Mouse (Mus musculus) ZHBTc4 (cell line): ENCODE measurements around the gene Mrpl20.
A peak's percentile ranks its signal among the peaks of the same experiment; 100 is the strongest.

Experiments used
- DNase-seq: peaks from one replicate; pipeline ENCODE4 v3.0.0-alpha.2; 2011; ENCODE audit warnings: low read depth, low spot score

The Mrpl20 gene

DNA sequence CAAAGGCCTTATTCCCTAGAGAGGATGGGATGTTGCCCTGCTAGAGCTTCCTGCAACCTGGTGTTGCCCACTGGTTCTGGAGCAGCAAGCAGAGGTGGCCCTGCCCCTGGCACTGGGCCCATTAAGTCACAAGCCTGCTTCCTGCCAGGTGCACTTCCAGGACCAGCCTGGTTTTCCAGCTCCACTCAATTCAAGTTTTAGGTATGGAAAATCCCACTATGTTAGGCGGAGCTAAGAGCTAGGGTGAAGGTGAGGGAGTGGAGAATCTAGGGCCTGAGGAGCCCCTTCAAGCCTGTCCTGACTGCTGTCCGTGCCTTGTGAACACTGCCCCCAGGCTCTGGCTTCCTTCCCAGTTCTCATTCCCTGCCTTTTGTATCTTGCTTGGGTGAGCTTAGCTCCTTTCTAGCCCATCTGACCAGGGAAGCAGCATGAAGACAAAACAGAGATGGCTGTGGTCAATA lies 49.3 kb downstream of the Mrpl20 start:
- no peak for DNase-seq

DNA sequence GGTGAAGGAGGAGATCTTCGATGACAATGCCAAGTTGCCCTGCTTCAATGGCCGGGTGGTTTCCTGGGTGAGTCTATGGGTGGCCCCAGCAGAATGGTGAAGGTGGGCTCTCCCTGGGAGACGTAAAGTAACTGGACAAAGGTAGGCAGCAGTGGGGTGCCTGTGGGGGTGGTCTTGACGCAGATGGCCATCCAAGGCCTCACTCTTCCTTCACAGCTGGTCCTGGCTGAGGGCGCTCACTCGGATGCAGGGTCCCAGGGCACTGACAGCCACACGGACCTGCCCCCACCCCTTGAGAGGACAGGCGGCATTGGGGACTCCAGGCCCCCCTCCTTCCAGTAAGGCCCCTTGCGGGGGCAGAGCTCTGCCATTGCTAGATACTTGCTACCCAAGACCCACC lies 50.7 kb downstream of the Mrpl20 start:
- no peak for DNase-seq

DNA sequence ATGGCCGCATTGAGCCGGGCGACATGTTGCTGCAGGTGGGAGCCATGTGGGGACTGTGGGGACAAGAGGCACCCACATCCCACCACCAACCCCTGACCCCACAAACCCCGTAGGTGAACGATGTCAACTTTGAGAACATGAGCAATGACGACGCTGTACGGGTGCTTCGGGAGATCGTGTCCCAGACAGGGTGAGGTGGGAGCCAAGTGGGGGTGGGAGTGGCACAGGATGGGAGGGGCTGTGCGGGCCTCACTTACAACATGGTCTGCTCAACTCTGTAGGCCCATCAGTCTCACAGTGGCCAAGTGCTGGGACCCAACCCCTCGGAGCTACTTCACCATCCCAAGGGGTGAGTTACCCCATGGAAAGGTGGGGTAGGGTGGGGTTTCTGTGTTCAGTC lies 52.3 kb downstream of the Mrpl20 start:
- no peak for DNase-seq

DNA sequence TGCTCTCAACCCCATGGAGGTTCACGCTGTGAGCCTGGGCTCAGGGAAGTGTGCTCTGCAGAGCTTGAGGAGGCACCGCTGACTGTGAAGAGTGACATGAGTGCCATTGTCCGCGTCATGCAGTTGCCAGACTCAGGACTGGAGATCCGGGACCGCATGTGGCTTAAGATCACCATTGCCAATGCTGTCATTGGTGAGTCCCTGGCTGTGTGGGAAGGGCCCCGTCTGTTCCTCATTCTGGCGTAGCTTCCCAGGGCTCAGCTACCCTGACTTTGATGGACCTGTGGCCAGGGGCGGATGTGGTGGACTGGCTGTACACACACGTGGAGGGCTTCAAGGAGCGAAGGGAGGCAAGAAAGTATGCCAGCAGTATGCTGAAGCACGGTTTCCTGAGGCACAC lies 53.4 kb downstream of the Mrpl20 start:
- DNase-seq, result no peak

DNA sequence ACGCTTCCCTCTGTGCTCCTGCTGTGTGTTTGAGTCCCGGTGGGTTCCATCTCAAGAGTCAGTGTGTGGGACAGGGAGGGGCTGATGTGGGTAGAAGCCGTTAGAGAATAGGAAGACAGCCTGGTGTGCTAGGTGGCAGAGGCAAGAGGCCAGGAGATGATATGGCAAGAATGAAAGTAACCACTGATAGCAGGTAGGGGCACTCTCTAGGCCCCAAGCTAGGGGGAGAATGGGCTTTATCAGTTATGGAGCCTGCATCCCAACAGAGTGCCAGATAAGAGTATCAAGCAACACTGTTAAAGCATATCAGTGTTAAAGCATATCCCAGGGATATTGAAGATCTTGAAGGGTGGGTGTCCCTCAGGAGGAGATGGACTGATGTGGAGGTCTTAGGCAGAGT lies 54.2 kb downstream of the Mrpl20 start:
- no peak for DNase-seq

DNA sequence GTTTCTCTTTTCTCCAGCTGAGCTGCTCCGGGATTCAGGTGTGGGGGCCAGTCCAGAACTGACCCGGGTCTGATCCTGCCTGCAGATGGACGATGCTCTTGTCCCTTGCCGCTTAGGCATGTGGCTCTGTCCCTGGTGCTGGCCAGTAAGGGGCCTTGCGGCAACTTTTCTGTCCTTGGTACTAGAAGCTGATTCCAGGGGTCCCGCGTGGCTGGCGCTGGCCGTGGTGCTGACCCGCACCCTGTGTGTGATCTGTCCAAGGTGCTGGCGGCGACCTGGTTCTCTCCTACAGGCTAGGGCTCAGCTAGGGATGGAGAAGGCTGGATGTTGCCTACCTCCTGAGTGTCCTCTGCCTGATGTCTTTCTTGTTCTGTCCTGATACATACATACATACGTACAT lies 56.6 kb downstream of the Mrpl20 start:
- peak; percentile 85 for DNase-seq
